Mouse (Mus musculus): ENCODE results near the gene Hpf1.
A peak's percentile ranks its signal among the peaks of the same experiment; 100 is the strongest.

The Hpf1 gene

DNA sequence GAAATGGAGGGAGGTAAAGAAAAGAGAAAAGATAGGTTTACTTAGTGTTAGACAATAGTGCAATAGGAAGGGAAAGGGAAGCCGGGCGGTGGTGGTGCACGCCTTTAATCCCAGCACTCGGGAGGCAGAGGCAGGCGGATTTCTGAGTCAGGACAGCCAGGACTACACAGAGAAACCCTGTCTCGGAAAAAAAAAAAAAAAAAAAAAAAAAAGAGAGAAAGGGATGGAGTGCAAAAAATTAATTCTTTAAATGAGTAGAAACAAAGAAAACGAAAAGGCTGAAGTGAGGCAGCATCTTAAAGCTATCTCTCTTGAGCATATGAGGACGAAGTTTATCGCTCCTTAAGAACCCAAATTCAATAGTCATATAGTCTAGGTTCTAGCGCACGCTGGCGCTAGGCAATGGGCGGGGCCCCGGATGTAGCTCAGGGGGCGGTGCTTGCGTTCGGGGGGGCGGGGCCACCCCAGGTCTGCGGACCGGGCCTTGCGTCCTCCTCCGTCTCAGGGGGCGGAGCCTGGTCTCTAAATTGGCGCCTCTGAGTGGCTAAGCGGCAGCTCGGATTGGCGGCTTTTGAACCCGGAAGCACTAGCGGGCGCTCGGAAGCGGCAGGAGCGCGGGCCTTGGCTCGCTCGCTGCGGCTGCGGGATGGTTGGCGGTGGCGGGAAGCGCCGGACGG lies at the start of gene Hpf1:
Gene Hpf1, plus strand, starts transcription at position 576 of the 677 bp plus-strand sequence.
- DNase-seq (ENCODE audit: low spot score in 2 of 2) = peak; percentile 97

DNA sequence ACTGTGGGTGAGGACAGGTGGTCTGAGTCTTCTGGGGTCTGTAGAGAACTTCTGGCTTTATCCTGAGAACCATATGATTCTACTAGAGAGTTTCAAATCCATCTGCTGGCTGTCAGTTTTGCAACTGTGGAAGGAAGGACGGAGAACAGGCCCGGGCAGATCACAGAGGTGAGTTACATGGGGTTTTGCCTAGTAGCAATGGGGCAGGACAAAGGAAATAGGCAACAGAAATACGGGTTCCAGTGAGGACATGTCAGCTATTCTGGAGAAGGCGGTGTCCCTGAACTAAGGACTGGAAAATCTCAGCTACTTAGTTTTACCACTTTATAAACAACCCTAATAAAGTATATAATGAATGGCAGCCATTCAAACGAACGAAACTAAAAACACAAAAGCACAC lies 47.8 kb upstream of the Hpf1 start:
- no peak for DNase-seq (ENCODE audit: low spot score in 2 of 2)

DNA sequence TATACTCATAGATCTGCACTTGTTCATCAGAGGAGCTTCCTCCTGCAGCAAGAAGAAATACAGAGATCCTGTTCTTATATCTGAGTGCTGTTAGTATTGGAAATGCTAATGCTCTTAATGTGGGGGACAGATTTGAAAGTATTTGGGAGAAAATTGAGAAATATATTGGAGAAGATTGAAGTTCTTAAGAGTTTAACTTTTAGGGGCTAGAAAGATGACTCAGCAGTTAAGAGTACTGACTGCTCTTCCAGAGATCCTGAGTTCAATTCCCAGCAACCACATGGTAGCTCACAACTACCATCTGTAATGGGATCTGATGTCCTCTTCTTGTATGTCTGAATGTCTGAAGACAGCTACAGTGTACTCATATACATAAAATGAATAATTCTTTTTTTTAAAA lies 32.7 kb upstream of the Hpf1 start:
- no peak for DNase-seq (ENCODE audit: low spot score in 2 of 2)

DNA sequence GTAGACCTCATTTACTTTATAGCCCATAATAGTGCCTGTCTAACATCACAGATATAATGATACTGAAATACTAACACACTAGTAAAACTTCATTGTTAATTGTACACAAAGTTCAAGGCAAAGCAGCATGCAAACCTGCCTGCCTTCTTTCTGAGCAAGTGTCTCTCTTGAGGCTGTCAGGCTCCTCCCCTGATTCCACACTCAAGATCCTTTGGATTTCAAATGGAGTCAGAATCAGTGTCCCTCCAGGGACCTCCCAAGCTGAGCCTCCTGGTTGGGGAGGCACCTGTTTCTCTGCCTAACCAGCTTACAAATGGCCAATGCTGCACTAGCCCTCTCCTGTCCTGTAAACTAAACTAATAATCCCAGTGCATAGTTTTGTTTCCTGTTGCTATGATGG lies 32.1 kb upstream of the Hpf1 start:
- DNase-seq (ENCODE audit: low spot score in 2 of 2) = no peak

DNA sequence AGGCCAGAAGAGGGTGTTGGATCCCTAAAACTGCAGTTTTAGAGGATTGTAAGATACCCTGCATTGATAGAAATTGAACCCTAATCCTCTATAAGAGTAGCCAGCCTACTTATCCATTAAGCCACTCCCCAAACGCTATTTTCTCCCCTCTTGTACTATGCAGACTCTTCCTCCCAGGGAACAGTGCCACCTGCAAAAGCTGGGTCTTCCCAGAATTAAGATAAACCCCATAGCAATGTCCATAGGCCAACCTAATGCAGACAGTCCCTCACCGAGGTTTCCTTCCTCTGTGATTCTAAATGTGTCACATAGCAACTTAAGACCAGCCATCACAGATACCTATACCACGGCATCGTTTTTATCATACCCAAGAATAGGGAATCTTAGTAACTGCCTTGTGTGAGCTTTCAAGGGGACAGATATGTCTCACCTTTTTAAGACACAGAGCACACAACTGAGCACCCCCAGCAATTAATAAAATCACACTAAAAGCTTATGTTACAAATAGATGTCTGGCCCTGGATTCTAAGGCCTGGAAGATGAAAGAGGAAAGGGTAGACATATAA lies 31.2 kb upstream of the Hpf1 start:
- no peak for DNase-seq (ENCODE audit: low spot score in 2 of 2)

DNA sequence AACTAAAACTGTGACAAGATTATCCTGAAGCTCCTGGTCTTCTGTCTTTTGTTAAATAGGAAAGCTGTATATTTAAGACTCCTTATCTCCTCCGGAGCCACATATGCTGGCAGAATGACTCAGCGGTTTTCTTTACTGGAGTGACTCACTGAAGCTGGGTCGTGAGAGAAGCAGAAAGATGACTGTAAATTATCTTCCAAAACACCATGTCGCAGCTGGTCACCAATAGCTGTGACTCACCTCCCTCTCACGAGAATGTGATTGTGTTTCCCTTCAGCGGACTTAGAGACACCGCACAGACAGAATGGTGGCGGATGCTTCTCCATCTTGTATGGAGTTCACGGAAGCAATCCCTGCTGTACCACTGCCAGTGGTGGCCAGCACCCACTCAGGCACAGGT lies 30.6 kb upstream of the Hpf1 start:
- DNase-seq (ENCODE audit: low spot score in 2 of 2) = peak; percentile 47 to 64

DNA sequence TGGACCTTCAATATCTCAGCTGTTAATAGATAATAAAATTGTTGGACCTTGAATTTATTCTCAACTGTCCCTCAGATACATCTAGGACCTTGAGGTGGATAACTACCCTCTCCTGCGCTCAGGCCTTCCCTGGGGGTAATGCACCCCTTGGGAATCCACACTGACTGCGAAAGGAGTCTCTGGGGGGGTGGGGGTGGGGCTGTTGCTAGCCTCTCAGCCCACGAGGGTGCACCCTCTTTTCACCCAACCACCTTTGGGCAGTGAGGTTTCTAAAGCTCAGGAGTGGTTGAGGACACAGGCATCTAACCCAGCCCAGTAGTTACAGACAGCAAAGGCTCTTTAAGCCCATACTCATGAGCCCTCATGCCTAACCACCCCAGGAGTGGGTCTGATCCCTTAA lies 29.5 kb upstream of the Hpf1 start:
- DNase-seq (ENCODE audit: low spot score in 2 of 2) = no peak

DNA sequence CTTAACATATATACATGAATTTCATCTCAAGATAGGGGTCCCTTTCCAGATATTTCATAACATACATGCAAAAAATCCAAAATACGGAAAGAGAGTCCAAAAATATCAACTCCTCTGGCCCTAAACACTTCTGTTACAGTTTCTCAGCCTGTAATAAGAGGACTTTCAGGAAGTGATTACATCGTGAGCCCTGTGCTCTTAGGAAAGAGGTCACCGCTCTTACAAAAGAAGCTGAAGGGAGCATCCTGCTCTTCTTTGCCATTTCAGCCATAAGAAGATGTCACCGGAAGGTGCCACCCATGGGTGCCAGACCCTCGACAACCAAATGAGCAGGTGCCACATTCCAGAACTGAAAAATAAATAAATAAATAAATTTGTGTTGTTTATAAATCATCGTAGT lies 28.4 kb upstream of the Hpf1 start:
- no peak for DNase-seq (ENCODE audit: low spot score in 2 of 2)

DNA sequence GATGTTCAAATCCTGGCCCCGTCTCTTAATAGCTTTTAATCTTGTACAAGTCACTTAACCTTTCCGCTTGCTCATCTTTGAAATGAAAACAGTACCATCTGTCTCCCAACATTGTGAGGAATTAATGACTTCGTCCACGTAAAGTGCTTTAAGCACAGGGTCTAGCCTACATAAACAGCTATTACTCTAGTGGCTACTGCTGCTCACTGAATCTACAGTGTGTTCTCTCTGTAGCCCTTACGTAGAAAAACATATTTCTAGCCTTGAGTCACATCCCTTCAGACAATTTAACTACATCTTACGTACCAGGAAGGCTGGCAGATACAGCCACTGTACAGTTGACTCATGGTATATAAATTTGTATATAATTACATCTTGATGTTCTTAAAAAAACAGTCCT lies 25.3 kb upstream of the Hpf1 start:
- no peak for DNase-seq (ENCODE audit: low spot score in 2 of 2)

DNA sequence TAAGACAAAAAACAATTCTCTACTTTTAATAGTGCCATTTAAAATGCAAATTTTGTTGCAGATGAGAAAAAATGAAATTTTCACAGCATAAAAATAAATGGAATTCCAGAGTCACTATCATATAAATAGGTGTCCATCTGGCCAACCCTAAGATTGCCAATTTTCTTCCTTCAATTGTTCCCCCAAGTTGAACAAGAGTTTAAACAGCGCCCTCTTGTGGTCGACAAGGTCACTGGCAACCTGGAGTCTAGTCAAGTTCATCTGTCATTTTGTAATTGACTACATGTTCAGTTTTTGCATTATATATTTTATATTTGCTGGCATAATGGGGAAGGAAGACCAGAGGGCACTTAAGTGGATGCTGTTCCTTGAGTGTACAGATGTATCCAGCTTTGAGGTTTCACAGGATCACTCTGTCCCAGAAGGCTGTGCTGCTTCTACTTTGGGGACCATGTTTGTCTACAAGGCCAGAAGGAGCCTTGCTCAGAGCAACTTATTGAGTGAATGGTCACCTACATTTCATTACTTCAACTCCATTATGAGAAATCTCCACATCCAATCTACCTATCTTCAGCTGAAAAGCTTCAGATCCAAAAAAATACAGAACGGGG lies 24.6 kb upstream of the Hpf1 start:
- DNase-seq (ENCODE audit: low spot score in 2 of 2) = peak; percentile 50 to 85

DNA sequence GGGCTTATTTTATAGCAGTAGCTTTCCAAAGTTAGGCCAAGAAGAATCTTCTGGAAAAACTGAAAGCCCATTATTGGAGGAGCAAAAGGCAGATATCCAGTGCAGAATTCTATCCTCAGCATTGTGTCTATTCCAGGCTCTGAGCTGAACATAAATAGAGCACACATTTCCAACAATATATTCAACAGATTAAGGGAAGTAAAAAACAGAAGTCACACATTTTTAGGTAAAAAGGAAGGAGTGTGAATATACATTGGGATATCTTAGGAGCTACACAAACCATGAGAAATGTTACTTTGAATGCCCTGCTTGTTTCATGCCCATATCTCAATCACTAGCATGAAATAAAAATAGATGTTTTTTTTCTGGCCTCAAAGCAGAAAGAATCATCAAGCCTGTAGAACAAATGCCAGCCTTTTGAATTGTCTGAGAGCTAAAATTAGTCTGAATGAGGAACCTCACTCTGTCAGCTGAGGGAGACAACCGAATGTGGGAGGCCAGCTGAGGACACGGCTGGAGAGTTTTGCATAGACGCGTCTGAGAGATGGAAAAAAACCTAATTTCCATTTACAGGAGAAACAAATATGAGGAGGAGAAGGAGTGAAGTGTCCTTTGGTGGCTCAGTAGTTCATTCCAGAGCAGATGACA lies 22.6 kb upstream of the Hpf1 start:
- DNase-seq (ENCODE audit: low spot score in 2 of 2) = no peak

DNA sequence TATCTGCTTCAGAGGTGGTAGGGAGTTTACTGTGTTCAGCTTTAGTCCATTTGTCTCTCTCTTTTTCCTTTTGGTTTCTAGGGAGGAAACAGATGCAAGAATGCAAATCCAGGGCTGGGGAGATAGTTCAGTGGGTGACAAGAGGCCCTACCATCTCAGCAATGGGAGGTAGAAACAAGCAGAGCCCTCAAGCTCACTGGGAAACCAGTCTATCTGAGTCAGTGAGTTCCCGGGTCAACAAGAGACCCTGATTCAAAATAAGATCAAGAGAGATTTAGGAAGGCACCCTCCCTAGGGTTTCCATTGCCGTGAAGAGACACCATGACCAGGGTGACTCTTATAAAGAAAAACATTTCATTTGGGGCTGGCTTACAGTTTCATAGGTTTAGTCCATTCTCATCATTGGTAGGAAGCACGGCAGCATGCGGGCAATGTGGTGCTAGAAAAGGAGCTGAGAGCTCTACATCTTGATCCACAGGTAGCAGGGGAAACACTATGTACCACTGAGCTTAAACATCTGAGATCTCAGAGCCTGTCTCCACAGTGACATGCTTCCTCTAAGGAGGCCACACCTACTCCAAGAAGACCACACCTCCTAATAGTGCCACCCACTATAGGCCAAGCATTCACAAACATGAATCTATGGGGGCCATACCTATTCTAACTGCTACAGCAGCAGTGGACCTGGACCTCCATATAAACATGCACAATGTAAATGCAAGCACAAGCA lies 21.8 kb upstream of the Hpf1 start:
- no peak for DNase-seq (ENCODE audit: low spot score in 2 of 2)

DNA sequence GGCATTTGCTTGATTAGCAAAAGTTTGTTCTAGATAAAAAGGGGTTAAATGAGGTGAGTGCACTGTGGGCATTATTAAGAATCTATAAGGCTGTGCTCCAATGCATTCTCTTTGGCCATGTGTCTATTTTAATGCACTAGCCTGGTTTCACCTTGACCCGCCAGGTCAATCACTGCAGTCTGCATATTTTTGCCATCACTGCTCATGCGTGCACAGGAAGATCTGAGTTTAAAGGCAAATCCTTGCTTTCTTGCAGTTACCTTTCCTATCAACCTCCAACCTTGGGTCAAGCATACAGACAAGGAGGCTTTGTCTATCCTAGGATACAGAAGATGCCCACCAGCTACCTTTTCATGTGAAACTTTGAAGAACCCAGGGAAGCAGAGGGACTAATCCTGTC lies 20.5 kb upstream of the Hpf1 start:
- no peak for DNase-seq (ENCODE audit: low spot score in 2 of 2)

DNA sequence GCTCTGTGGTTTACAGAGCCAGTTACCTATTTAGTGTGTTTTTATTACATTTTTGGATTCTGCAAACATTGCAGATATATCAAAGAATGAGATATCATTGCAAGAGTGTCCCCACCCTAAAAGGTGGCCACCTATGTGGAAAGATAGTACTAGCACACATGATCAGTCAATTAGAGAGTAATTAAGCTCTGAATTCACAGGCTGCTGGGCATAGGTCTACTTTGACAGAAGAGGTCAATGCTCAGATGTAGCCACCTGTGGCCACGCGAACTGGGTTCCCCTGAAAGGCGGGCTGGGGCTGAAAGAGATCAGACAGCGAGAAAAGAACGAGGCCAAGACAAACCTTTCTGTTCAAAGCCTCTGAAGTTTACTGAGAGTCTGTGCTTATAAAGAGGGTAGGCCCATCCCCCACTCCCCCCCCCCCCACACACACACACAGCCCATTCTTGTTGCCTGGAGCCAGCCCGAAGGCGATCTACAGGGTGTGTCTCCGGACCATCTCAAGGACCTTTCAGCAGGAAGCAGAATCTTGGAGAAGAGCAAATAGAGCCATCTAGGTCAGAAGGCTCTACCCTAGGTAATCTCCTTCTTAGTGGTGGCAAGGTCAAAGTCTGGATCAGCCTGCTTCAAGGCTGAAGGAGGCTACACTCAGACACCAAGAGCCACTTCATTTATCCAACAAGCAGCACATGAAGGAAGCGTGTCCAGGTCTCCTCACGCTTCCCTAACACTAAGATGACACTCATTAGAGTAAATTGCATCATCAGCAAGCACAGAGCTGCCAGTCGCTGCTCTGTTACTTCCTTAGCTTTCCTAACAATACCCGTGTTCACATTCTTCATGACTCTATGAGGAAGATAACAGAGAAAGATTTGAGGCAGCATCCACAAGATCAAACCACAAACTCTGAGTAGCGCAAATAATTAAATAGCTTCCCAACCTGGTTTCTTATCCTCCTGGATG lies 19.7 kb upstream of the Hpf1 start:
- DNase-seq (ENCODE audit: low spot score in 2 of 2) = no peak

DNA sequence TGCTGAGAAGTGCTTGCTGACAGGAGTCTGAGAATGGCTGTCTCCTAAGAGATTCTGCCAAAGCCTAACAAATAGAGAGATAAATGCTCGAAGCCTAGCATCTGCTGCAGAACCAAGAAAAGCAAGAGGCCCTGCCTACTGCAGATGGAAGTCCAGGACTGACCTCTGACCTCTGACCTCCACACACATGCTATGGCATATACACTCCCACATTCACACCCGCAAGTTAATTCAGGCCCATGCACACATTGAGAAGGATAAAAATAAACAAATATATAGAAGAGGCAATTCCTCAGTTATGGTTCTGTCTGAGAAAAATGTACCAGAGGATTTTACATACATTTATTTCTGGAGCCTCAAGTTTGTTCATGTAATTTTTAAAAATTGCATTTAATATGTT lies 11.6 kb upstream of the Hpf1 start:
- DNase-seq (ENCODE audit: low spot score in 2 of 2) = no peak

DNA sequence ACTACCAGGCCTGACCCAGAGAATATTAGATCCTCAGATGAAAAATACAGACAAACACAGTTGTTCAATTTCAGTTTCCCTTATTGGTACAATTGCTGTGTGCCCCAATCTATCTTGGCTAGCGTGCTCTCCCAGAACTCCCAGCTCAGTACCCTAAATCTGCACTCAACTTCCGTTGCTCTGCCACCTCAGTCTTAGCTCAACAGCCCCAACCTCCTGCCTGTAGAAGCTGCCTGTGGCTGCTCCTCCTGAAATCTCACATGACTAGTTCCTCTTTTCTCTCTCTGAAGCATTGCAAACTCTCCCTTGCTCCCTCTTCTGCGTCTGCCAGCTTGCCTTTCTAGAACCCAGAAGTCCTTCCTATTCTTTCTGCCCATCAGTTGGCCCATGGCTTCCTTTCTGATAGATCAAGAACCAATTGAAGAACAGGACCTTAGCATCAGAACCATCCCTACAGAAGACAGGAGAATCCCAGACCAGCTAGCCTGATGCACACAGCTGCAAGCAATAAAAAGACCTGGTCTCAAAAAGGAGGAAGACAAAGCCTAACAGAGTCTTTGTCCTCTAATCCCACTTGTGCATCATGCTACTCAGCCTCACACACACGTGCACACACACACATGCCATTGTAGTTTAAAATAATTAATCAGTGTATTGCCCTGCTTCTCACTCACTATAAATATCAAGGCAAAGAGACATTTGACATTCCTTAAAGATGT lies 6.6 kb upstream of the Hpf1 start:
- DNase-seq (ENCODE audit: low spot score in 2 of 2) = no peak

DNA sequence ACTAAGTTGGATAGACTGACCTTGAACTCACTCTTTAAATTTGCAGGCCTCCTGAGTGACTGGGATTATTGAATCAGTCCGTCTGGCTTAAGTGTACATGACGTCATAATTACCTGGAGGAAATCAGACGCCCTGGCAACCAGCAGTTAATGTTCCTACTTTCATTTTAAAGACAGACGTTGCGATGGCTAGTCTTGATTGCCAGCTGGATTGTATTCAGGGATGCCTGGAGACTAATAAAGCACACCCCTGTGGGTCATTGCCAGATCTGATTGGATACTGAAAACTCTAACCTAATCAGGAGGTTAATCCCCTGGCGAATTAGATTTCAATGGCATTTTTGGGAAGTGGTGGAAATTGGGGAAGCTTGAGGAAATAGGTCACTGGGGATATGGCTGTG lies 3.5 kb upstream of the Hpf1 start:
- no peak for DNase-seq (ENCODE audit: low spot score in 2 of 2)

DNA sequence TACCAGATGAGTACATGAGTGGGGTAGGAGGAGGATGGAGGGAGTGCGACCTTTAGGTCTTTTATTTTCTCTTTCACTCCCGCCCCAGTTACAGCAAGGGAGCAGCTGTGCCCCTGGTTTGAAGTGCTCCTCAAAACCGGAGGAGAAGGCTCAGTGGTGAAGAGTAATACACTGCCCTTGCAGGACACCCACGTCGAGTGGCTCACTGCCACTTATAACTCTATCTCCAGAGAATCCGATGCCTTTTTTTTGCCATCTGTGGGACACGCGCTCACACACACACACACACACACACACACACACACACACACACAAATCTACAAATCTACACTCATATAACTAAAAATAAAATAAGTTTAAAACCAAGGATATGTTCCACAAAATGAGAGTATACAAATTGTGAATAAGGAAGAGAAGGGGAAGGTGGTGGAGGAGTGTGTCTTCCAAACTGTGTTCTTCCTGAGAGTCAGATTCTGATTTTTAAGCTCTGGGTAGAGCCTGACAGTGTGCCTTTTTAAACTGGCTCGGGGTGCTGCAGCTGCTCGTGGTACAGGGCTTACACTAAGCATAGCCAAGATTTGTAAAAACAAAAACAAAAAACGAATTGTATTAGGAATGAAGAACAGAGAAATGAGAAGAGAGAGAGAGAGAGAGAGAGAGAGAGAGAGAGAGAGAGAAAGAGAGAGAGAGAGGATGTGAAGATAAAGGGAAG lies 931 bp upstream of the Hpf1 start:
- DNase-seq (ENCODE audit: low spot score in 2 of 2) = no peak

DNA sequence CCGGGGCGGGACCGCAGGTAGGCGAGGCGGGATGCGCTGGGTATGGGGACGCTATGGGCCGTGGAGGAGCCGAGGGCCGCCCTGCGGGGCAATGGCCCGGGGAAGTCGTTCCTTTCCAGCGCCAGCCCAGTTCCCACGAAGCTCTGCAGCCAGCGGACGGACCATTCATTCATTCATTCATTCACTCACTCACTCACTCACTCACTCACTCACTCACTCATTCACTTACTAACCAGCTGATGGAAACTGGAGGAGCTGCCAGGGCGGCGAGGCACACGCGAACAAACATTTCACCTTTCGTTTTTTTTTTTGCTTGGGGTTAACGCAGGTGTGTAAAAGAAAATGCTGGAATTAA lies 279 bp downstream of the Hpf1 start:
- no peak for DNase-seq (ENCODE audit: low spot score in 2 of 2)

DNA sequence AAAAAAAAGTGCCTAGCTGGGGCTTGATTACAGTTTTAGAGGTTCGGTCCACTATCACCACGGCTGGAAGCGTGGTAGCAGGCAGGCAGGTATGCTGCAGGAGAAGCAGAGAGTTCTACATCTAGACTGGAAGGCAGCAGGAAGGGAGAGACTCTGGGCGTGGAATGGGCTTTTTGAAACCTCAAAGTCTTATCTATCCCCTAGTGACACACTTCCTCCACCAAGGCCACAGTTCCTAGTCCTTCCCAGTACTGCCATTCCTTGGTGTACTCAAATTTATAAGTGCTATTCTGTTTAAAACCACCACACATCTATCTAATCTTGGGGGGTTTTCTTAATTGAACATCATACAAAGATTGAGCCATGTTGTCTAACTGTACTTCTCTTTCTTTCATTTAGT lies 1.5 kb downstream of the Hpf1 start:
- no peak for DNase-seq (ENCODE audit: low spot score in 2 of 2)

All from spleen, postnatal 4 days (tissue).